Mouse (Mus musculus) heart, adult 9 months (tissue): ENCODE measurements around the gene Ndufc2.
"Not testable (repeated sequence)": the region's sequence is repeated elsewhere in the genome, so short reads cannot be mapped to it uniquely, and the experiment has no call there.

Experiments
- DNase-seq, 2 experiments: peaks; one replicate each; pipeline ENCODE4 v3.0.0; 2022; ENCODE audit warnings: low spot score in 2 of 2

The Ndufc2 gene

DNA sequence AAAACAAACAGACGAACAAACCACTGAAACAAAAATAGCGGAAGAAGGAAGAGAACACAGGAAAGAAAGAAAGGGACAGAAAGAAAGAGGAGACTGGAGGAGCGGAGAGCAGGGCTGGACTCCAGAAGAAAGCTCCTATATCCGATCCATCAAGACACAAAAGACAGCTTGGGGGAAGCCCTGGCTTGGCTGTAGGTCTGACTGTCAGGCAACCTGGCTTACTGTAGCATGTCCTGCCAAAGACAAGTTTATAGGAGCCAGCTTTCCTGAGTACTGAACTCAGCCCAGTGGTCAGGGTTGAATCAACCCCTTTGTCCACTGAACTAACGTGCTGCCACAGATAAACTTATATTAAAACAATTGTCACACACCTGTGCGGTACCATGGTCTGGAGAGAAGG, 27.5 kb downstream of the Ndufc2 start:
- no peak for DNase-seq

DNA sequence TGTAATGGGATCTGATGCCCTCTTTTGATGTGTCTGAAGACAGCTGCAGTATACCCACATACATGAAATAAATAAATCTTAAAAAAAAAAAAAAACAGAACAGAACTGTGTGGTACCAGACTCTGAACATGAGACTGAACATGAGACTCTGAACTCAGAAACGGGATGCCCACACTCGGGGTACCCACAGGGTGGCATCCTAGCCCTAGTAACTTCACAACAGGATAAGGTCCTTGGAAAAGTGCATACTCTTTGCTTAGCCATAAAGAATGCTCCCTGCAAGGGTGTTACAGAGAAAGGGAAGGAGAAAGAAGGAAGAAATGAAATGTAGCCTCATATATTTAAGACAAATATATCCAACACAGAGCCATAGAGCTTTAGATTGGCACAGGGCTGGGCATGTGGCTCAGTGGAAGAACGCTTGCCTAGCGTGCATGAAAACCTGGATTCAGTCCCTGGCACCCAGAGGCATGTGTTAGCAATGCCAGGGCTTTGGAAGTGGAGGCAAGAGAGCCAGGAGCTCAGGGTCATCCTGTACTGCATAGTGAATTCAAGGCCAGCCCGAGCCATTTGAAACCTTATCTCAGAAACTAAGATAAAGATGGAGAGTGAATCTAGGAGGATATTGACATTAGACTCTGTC, 28.1 kb downstream of the Ndufc2 start:
- peak; percentile 21 to 54 for DNase-seq

DNA sequence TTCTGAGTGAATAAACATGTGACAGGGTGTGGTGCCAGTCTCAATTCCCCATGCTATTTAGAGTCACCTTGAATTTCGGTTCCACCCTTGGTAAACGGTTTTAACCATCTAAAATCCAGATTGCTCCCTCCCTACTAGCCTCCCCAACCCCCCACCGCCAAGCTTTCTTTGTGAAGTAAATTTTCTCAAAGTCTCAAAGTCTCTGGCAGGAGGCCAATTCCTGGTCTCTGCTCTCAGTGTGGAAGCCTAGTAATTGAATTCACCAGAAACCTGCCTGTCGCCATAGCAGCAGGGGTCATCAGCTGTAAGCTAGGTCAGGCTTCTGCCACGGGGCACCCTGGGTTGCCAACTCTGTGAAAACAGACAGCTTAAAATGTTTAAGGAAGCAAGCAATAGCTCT, 29.9 kb downstream of the Ndufc2 start:
- DNase-seq = no peak

DNA sequence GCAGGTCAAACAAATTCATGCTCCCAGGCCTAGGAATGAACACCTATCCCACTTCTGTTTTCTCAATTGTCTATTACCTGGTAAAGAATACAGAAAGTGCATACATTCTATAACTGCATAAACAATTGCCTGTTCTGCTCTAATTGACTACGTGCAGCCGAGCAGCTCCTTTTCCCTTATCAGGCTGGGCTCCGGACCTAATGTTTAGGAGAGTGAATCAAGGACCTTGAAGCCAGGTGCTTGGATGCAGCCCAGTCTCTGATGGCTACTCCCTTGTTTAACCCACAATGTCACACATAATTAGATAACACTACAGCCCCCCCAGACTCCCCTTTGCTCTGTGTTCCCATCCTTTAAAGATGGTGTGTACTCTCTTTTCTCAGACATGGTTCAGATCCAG, 33.7 kb downstream of the Ndufc2 start:
- DNase-seq = not testable (repeated sequence)

DNA sequence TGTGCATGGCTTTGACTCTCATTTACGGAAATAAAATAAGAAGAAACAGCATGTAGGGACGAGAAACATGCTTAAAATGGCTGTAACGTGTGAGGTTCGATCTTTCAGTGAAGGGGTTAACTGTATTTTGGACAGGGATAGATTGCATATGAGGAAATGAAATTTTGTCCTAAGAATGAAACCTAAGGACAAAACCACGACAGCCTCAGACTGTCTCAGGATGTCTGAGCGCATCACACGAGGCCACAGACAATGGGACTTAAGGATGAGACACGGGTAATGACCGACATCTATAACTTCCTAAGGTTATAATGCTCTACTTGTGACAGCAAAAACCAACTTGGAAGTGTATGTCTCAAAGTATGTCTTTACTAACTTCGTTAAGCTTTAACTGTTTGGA, 34.7 kb downstream of the Ndufc2 start:
- DNase-seq = no peak

DNA sequence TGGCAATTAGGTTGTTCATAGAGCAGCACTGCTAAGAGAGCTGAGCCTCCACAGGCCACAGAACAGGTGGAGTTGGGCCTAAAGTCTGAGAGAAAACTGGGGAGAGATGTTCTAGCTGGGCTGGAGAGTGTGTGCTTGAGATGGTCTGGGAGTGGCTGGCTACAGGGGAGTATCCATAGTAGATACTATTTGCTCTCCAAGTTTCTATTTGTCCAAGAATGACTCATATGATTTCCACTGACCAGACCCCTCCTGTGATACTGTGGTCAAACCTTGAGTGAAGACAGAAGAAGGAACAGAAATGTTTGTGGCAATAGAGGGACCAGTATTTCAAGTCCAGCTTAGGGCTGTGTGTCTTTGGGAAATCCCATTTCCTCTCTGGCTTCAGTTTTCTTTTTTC, 39.2 kb downstream of the Ndufc2 start:
- DNase-seq = no peak

DNA sequence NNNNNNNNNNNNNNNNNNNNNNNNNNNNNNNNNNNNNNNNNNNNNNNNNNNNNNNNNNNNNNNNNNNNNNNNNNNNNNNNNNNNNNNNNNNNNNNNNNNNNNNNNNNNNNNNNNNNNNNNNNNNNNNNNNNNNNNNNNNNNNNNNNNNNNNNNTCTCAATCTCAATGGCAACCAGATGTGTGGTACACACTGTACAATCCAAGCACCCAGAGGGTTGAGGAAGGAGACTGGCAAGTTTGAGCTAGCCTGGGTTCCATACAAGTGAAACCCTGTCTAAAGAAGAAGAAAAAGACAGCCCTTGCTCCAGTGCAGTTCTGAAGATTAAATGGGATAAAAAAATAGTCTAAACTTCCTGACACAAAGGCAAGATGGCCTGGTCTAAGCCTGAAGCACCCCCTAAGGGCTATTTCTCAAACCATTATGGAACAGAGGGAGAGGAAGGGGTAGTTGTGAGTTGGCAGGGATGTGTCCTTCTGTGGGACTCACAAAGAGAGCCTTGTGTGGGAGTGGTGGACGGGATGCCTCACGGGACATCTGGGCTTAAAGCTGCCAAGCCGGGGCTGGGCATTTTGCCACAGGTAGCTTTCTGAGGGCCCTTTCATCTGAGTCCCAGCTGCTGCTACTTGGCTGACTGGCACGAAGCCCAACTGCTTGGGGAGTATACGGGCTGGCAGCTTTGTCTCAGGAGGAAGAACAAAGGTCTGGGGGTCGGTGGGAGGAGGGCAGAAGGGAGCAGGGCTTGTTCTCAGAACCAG, 46.5 kb downstream of the Ndufc2 start:
- peak; percentile 54 to 78 for DNase-seq

DNA sequence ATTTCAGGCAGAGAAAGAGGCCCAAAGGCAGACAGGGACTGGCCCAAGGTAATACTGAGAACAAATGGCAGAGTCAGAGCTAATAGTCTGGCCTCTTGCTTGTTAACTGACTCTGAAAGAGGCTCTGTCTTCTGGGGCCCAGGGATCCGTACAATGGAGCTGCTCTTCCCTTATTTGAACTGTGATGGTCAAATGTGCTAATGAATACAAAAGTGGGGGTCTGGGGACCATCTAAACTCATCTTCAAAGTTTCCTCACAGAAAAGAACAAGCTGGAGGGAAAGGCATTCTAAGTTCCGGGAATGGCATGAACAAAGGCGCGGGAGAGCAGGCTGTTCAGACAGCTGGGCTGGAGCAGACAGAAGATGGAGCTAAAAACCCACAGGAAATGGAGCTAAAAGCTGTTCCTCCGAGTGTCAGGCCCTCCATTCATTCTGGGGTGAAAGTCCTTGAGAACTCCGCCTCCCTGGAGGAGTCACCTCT, 47.3 kb downstream of the Ndufc2 start:
- DNase-seq = no peak

DNA sequence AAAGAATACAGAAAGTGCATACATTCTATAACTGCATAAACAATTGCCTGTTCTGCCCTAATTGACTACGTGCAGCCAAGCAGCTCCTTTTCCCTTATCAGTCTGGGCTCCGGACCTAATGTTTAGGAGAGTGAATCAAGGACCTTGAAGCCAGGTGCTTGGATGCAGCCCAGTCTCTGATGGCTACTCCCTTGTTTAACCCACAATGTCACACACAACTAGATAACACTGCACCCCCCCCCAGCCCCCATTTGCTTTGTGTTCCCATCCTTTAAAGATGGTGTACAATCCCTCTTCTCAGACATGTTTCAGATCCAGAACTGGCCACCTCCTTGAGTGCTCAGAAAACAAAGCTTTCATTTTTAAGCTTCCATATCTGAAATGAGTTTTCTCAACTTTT, 51.2 kb downstream of the Ndufc2 start, which contains the start of gene Kctd14:
TSS of gene Kctd14 (plus strand) at position 301 of the 400 bp plus-strand sequence.
- not testable (repeated sequence) for DNase-seq

DNA sequence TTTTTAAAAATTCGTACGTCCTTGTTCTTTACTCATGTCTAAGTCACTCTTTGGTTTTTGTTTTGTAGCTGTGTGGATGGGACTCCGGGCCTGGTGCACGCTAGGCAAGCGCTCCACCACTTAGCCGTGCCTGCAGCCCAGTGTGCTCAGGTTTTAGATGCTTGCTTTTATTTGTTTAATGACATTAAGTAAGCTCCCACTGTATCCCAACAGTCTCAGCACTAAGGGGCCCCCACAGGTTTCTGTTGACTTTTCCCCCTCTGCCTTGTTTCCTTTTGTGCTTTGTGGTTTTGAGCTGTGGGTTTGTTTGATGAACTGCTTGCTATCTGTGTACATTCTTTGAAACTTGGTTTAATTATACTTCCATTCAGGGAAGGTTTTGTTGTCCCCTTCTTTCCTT, 52.4 kb downstream of the Ndufc2 start:
- DNase-seq = no peak

DNA sequence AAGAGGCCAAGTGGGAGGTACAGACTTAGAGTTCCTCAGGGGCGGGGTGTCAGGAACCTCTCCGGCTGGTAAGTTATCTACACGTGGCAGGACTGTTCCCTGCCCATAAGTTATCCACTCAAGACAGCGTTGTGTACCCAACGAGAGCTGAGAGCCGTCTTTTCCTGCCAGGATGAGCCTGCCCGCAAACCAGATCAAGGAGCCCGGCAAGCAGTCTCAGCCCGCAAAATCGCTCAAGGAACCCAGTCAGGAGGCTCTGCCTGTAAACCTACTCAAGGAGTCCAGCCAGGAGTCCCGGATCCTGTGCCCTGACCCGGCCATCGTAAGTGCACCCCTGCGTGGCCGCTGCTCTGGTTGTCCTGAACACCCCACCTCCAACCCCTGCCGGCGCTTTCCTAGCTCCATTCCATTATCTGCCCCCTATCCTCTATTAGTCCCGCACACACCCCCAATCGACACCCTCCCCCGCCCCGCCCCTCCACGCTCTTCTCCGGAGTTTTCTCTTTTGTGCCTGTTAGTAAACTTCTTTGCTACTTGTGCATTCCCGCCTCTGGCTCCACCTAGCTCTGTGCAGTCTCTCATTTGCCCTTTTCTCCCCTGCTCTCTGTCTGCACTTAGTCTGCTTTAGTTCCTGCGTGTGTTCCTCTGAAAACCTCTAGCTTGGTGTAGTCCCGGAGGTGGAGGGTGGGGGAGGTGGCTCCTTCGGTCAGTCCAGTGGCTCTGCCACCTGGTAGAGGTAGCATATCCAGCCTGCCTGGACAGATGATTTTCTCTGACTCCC, 53.5 kb downstream of the Ndufc2 start:
- DNase-seq = no peak

DNA sequence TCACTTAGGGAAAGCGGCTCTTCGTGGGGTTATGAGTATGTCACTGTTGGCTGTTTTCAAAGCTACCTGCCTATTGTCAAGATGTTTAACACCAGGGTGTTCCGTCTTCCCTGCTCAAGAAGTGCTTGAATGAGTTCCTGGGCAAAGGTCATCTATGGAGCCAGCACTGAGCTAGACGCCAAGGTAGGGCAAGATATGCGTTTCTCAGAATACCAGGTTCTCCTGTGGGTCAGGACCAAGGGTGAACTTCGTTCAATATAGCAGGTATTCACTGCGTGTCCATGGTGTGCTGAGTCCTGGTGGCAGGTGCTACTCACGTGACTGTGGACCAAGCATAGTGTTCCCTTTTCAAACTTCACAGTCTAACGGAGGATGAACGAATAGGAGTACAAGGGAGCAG, 55.0 kb downstream of the Ndufc2 start:
- DNase-seq = no peak

DNA sequence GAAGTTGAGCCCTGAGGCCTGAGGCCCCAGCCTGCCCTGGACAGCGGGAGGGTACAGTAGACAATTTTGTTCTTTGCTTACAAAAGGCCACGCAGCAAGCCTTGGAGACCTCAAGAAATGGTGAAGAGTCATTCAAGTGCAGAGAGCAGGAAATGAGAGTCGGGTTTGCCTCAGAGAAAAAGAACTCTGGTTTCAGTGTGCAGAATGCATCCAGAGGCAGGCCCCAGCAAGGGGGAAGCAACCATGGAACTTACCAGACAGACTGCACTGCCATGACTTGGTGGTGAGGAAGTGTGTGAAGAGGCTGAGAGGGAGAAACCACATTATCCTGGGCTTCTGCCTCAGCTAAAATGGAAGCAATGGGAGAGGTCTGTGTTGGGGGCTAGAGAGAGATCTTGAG, 55.8 kb downstream of the Ndufc2 start:
- DNase-seq = no peak
